Mouse (Mus musculus) heart, postnatal 25 days (tissue): ENCODE data around the gene Nmt1. TPM values are rescaled to one million over a fixed set of nuclear protein-coding genes. Genes with fewer than 3 reads are reported as not detected.
A peak's percentile ranks its signal among the peaks of the same experiment; 100 is the strongest.

Experiments
- DNase-seq: peaks from one replicate; pipeline ENCODE4 v3.0.0; 2022; ENCODE audit warnings: low spot score
- intact Hi-C: fragments of 180-260 bp; cut with DNase I; formaldehyde crosslinking; loops from one replicate; pipeline ENCODE4 v1.15.1; 2025
- total RNA-seq, 2 experiments: library from RNA; stranded (reverse); gene quantifications; 2 replicates each; pipeline ENCODE4 v1.2.3; 2021

Nmt1 gene
- total RNA-seq, 2 experiments from 2014 or later, result 65.2 to 66.1 TPM

DNA sequence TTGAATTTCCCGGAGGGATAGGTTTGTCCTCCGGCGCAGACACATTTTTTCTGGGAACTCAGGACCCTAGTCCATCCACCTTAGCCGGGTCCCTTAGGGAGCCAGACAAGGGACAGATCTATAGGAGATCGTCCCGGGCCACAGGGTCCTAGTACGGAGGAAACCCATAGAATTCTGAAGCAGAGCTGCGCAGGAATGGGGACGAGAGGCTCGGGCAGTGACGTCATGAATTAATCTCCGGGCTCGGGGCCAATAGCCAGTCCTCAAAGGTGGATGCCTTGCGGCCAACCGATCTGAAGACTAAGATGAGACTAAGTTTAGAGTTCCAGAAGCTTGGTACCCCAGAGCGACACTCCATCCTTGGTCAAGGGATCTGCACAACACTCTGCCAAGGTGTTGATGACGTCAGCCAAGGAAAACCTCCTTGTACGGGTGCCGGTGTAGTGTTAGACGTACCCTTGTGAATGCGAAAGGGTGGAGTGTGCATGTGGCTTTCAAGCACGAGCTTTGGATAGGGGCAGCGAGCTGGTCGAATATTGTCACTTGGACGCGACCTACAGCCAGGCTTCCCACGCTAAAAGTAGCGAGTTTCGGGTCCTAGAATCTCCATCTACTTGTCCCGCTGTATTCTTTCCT, 74.0 kb downstream of the Nmt1 start:
- DNase-seq, result peak; percentile 67
- intact Hi-C loops, result no loop called here

DNA sequence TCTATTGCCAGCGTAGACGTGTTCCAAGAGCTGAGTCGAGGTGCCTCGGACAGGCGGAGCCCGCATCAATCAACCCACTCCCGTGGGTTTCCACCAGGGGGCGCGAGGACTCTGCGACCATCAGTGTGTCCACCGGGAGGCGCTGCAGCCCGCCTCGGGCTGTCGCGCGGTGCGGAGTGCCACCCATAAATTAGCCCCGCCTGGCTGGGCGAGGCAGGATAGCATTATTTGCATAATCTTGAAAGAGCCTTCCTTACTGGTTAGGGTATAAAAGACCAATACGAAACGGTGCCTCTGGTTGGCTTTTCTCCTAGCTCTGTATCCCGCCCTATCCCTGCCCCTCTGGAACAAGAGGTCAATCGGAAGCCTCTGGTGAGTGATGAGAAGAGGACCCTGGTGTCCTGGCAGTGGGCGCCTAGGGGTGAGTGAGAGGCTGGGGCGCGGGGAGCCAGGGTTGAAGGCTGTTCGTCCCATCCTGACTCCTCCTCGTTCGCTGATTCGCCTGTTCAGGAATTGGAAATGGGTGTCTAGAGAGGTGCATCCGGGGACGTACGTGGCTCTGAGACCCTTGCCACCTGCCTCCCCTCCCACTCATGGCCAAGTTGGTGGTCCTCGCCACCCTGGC, 74.8 kb downstream of the Nmt1 start:
- intact Hi-C loops, result loop anchor here (1.0 kb wide), 1 partner anchor 55 kb away; no protein-coding TSS in a partner anchor

DNA sequence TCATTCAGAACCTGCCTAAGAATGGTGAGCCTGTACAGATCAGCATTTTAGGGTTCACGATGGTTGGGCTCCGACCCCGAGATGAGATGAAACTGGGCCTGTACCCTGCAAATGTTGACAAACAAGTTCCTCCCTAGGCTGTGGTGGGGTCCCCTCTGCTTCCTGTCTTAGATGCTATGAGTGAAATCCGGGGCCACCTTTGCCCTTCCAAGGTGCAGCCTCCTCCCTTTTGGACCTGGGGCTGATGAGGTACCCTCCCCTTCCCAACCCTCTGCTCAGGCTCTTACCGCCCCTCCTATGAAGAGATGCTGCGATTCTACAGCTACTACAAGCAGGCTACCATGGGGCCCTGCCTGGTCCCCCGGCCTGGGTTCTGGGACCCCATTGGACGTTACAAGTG, 75.6 kb downstream of the Nmt1 start:
- intact Hi-C loops, result loop anchor here (1.0 kb wide), 1 partner anchor 55 kb away; no protein-coding TSS in a partner anchor
- no peak for DNase-seq

More for the DNA sequence above, 74.8 kb downstream of the Nmt1 start:
- peak; percentile 96 for DNase-seq

DNA sequence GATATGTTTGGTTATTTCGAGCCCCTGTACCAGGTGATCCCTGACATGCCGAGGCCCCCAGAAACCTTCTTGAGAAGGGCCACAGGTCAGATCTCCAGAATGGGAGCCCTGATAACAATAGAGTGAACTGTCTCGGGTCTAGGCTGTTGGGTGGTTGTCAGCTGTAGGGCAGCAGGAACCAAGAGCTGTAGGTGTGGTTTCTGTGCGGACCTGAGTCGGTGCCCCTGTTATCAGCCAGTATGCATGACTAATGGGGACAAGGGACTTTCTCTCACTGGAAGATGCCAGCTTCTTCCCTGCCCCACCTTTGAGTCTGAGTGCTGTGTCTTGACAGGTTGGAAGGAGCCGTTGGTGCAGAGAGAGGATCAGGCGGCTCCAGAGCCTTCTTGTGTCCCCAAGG, 76.5 kb downstream of the Nmt1 start:
- no peak for DNase-seq
- intact Hi-C loops, result no loop called here

DNA sequence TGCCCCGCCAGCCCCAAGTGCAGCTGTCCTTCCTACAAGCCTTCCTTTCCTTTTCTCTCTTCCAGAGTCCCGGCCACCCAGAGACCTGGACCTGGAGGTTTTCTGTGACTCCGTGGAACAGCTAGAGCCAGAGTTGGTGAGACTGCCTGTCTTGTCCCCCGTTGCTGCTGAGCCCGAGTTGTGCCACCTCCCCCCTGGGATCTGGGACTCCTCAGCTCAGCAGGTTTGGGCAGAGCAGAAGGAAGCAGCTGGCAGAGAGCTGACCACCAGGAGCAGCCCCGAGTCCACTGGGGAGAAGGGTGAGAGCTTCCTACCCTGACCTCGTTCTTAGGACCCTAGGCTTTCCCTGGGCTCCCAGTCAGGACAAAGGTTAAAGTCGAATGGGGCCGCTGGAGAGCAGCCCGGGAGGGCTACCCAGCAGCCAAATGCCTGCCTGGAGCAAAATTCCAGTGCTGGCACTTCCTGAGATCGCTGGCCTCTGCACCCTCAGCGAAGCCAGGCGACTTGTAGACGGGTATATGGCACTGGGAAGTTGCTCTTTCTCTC, 77.3 kb downstream of the Nmt1 start:
- intact Hi-C loops, result no loop called here
- no peak for DNase-seq

DNA sequence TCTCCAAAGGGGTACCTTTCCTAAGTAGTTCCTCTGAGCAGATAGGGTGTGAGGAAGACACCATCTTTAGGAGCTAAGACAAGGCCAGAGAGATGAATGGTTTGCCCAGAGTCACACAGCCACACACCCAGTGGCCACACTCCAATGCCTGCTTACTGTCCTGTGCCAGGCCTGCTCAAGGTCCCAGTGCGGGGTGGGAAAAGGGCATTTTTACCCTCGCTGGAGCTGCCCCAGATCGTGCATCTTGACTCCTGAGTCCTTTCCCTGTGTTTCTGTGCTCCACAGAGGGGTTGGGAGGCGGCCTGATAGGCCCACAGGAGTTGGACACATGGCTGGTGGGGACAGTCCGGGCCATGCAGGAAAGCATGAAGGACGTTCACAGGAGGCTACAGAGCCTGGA, 77.8 kb downstream of the Nmt1 start:
- intact Hi-C loops, result no loop called here
- no peak for DNase-seq

DNA sequence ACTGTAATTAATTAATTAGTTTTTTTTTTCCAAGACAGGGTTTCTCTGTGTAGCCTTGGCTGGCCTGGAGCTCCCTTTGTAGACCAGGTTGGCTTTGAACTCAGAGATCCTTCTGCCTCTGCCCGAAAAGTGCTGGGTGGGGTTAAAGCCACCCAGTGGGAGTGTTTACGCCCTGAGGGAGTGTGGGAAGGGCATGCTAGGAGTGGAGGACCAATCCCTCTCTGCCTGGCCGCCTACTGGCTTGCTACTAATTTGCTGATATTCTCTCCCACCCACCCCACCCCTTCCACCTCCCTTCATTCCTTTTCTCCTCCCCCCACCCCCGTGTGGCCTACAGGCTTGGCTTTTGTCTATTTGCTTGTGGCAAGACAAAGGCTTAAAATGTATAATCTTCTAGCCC, 78.4 kb downstream of the Nmt1 start:
- intact Hi-C loops, result no loop called here
- no peak for DNase-seq

DNA sequence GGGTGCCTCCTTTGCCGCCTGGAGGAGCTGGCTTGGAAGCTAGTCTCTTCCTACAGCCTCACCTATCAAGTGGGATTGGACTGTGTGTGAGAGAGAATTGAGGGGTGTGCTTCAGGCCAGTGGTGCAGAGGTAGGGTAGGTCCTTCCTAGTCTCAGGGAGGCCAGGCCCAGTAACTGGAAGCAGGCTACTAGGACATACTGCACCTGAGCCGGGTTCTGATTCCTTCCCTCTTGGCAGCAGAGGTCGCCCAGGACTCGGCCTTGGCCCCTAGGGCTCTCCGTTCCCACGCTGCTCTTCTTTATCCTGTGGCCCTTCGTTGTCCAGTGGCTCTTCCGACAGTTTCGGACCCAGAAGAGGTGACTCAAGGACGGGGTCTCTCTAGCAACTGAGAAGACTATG, 83.3 kb downstream of the Nmt1 start:
- intact Hi-C loops, result no loop called here
- DNase-seq, result no peak

DNA sequence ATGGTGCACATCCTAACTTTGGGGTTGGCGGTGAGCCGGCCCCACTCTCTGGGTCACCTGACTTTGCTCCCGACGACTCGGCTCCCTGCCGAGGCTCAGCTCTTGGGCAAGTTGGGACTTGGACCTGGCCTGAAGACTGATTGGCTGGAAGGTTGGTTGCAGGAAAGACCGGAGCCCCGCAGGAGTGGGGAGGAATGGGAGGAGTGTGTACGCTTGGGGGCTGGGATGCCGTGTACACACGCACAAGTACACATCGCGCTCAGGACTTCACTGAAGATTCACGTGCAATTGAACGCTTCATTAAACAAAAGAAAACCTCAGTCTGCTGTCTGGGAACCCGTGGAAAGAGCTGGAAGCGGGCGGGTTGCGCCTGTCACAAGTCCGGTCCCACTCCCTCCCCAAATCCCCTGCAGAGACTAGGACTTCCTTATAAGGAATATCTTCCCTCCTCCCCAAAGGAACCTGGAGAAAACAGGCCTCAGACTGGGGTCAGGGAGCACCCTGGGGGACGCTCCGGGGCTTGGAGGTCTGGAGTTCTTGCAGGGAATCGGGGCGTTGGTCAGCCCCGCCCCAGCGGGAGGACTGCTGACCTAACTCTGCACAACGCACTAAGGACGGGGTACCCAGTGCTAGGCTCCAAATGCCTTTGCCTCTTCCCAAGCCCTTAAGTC, 84.0 kb downstream of the Nmt1 start:
- intact Hi-C loops, result no loop called here

DNA sequence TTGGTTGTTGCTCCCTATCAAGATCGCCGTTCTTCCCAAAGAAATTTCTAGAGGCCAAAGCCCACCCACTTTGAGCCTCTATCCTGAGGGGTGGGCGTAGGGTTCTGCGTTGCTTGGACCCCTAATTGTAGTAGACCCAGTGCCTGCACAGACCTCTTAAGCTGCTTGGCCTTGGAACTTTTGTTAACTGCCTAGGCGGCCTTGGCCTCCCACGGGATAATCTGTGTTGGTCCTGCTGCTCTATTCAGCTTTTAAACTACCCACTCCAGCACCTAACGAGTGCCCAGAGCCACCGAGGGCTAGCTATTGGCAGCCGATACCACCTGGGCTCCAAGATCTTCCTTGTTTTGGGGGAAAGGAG, 84.5 kb downstream of the Nmt1 start:
- DNase-seq, result no peak
- intact Hi-C loops, result no loop called here

More for the DNA sequence above, 84.0 kb downstream of the Nmt1 start:
- DNase-seq, result peak; percentile 74

DNA sequence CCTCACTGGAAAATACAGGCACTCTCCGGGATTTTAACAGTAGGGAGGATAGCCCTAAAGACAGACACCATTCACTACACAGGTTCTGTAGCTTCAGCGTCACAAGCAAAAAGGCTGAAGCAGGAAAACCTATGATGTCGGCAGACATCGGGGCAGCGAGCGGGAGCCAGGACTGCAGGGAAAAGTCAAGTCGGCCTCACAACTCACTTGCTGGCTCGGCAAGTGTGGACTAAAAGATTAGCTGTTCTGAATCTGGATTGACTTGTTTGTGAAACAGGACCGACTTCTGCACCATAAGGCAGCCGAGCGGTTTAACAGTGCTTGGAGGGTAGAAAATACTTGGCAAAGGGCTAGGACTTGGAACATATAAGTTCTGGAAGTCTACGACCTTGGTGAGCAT, 85.0 kb downstream of the Nmt1 start:
- intact Hi-C loops, result no loop called here
- no peak for DNase-seq

DNA sequence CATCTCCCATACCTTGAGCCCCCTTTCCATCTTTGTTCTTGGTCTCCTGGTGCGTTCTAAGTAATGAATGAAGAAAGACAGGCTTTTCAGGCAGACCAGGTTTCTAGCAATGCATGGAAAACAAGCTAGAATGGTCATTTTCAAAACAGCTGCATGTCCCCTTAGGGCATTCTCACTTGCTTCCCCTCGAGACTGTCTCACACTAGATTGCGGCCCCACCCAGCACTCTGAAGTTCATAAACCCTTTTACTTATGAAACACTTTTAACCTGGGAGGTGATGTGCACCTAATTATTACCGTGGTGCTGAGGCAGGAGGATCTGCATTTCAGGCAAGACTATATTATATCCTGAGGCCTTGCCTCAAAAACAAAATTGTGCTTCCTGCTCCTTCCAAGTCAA, 85.8 kb downstream of the Nmt1 start:
- DNase-seq, result no peak
- intact Hi-C loops, result no loop called here

DNA sequence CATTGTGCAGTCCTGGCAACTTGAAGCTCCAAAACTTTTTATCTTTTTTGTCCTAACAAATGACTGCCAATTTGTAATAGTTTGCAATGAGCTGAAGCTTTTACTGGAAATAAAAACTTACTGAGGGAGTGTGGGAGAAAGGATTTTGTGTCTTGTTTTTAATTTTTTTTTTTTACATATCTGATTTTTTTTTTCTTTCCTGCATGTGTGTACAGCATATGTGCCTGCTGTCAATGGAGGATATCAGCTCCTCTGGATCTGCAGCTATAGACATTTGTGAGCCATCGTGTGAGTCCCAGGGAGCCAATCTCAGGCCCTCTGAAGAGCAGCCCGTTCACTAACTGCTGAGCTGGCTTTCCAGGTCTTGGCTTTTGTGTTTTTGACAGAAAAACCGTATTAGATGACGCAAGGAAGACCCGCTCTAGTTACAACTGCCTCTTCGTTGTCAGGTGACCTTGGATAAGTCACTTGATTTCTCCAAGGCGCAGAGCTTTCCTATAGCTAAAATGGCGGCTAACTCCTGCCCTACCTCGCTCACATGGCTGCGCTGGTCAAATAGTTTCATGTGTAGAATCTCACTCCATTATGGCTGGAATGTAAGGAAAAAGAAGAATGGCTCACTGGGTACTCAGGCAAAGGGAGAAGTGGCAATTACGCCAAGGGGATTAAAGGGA, 86.4 kb downstream of the Nmt1 start:
- no peak for DNase-seq
- intact Hi-C loops, result no loop called here

DNA sequence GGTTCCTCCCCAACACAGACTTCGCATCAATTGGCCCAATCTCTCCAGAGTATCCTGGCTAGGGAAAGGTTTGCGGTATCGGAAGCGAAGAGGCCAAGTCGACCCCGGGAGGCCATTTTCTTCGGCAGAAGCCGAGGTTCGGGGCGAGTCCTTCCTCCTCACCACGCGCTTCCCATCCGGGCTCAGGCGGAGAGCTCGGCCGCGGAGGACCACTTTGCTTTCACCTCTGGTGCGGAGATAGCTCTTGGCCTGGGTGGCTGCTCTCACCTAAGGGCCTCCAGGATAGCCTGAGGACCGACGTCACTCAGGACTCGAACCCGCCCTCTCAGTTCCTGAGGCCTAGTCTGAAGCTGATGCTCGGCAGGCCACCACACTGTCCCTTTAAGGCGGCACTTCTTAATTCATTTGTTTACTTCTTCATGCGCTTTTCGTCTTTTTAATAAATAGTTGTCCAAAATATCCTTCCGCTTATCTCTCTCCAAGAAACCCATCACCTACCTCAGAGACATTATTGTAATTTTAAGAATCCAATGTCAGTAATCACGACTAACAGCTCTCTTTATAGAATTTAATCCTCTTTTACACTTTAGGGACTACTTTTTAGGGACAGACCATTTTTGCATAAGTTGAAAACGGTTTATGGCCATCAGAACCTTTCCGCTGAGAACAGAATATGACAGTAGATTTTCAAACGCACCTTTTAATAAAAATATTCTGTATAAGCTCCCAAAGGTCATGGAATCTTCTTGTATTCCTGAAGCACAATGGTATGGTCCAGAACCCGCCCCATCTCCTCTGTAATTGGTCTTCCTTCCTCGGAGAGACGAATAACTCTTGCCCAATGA, 87.4 kb downstream of the Nmt1 start:
- DNase-seq, result peak; percentile 77
- intact Hi-C loops, result no loop called here

DNA sequence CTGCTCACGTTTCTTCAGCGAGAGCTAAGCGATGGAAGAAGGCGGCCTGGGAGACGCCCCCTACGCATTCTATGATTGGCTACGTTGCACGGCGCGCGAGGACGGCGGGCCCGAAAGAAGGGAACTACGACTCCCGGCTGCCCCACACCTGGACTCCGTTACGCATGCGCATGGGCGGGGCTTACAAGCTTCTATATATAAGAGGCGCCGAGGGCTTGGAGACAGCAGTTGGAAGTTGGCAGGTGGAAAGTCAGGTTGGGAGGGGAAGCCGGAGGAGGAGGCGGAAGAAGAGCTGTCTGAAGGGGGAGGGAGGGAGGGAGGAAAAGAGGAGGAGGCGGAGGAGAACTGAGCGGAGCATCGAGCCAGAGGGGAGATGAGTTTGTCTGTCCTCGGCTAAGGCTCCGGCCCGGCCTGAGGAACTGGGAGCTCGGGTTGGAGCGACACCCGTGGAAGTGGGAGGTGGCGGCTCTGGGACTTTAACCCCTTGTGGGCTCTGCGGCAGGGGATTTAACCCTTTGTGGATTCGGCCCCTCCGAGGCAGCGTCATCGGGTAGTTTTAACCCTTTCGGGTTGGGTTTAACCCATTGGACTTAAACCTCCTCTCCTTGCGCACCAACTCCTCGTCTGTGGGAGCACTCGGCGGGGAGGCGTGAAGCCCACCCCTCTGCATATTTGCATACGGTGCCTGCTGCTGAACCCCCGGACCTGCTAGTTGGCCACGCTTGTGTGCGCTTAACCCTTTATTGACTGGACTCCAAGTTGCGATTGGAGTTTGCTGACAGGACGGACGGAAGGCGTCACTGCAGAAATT, 88.2 kb downstream of the Nmt1 start, which contains the start of gene Hexim1:
TSS of gene Hexim1 (plus strand) at position 224 of the 811 bp plus-strand sequence.
- intact Hi-C loops, result no loop called here
- peak; percentile 100 for DNase-seq

DNA sequence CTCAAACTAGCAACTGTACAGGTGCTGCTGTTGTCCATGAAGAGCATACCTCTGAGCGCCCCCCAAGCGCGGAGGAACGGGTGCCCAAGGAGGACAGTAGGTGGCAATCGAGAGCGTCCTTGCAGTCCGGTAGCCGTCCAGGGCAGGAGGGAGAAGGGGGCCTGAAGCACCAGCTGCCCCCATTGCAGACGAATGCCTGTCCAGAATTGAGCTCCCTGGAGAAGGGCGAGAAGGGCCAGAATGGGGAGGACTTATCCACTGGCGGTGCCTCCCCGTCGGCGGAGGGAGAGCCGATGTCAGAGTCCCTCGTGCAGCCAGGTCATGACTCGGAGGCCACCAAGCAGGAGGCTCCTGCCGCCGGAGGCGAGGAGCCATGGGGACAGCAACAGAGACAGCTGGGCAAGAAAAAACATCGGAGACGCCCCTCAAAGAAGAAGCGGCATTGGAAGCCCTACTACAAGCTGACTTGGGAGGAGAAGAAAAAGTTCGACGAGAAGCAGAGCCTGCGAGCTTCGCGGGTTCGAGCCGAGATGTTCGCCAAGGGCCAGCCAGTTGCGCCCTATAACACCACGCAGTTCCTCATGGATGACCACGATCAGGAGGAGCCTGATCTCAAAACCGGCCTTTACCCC, 89.1 kb downstream of the Nmt1 start:
- intact Hi-C loops, result loop anchor here (1.0 kb wide), 1 partner anchor 42 kb away; no protein-coding TSS in a partner anchor
- DNase-seq, result peak; percentile 71

DNA sequence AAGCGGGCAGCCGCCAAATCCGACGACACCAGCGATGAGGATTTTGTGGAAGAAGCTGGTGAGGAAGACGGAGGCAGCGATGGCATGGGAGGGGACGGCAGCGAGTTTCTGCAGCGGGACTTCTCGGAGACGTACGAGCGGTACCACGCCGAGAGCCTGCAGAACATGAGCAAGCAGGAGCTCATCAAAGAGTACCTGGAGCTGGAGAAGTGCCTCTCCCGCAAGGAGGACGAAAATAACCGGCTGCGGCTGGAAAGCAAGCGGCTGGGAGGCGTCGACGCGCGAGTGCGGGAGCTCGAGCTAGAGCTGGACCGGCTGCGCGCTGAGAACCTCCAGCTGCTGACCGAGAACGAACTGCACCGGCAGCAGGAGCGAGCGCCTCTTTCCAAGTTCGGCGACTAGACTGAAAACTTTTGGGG, 89.6 kb downstream of the Nmt1 start:
- DNase-seq, result no peak
- intact Hi-C loops, result loop anchor here (1.0 kb wide), 2 partner anchors 15 to 42 kb away; partner anchors contain the start of gene Hexim2
